In genomic region chr9:7221024-7221423, GRCm38 (mm10) we compare ENCODE assay signal across 1 mouse cellular context.
TF ChIP-seq lines count a peak whose summit lies in the region.

No protein-coding gene starts in this region.

TF ChIP-seq in CH12.LX, 34 proteins besides CTCF, POLR2A, EP300 and RAD21 (continued from another document):
- TF ChIP-seq NRF1 (IDR thresholded peaks at IDR 0.05; ENCODE audit: low read depth, low read length): no peak
- TF ChIP-seq RCOR1 (conservative IDR thresholded peaks at IDR 0.05; ENCODE audit: low read depth, low read length): peak; percentile 6; the same call in 1 of the 2 replicates
- TF ChIP-seq MAFK (IDR thresholded peaks at IDR 0.05; ENCODE audit: insufficient replicate concordance, low read length): no peak
- no peak for TF ChIP-seq BHLHE40 (IDR thresholded peaks at IDR 0.05; ENCODE audit: low read depth, low read length)
- TF ChIP-seq NELFE (IDR thresholded peaks at IDR 0.05; ENCODE audit: low read depth, low read length): no peak
- no peak for TF ChIP-seq ZKSCAN1 (IDR thresholded peaks at IDR 0.05; ENCODE audit: borderline replicate concordance, low read depth, low read length)
- 0 out of 2 replicates have a peak, but pooled peaks have one; percentile 30 for TF ChIP-seq TBP (conservative IDR thresholded peaks at IDR 0.05; ENCODE audit: low read depth, low read length)
- TF ChIP-seq MAX (IDR thresholded peaks at IDR 0.05; ENCODE audit: low read length): peak; percentile 63
- no peak for TF ChIP-seq ZMIZ1 (IDR thresholded peaks at IDR 0.05; ENCODE audit: low read depth, low read length)
- no peak for TF ChIP-seq USF1 (IDR thresholded peaks at IDR 0.05; ENCODE audit: low read depth, low read length)
- peak; percentile 54; the same call in 1 of the 2 replicates for TF ChIP-seq IRF4 (IDR thresholded peaks at IDR 0.05; ENCODE audit: low read depth, low read length)
- TF ChIP-seq ZC3H11A (IDR thresholded peaks at IDR 0.05; ENCODE audit: low read depth, low read length): no peak; the same call in 1 of the 2 replicates
- TF ChIP-seq ETS1 (conservative IDR thresholded peaks at IDR 0.05; ENCODE audit: low read depth, low read length): no peak
- no peak for TF ChIP-seq ZNF384 (IDR thresholded peaks at IDR 0.05; ENCODE audit: low read depth, low read length)
- peak; percentile 76; the same call in 1 of the 2 replicates for TF ChIP-seq MXI1 (IDR thresholded peaks at IDR 0.05; ENCODE audit: low read depth, low read length)
- TF ChIP-seq SMC3 (IDR thresholded peaks at IDR 0.05; ENCODE audit: low read depth, low read length): peak; percentile 76
- TF ChIP-seq SIN3A (IDR thresholded peaks at IDR 0.05; ENCODE audit: low read length): no peak
- no peak for TF ChIP-seq HCFC1 (IDR thresholded peaks at IDR 0.05; ENCODE audit: low read depth, low read length)
